ENCODE assay signal across 8 mouse cellular contexts in genomic region chr1:155784343-155785205, GRCm38 (mm10). TPM values are rescaled to one million over a fixed set of nuclear protein-coding genes. Genes with fewer than 3 reads are reported as not detected.
DNase-seq lines count a peak whose midpoint lies in the region; ATAC-seq and TF ChIP-seq lines count a peak whose summit lies in the region.
"Had no signal": no experiment of that assay in that cellular context is flagged by ENCODE, and none has a peak within 500 bp of the region (broad histone marks: within the 10 kb centered on the region; RNA-seq: fewer than 3 reads in every experiment).

No protein-coding gene starts in this region.

- 46% methylated on average over 19 of the region's 19 CpGs for WGBS in forebrain, embryonic 16.5 days
- 39% methylated on average over 19 of the region's 19 CpGs for WGBS in hindbrain, embryonic 12.5 days

- peaks cover 6% of the 10 kb centered on the region; the same call in 1 of the 2 replicates for H3K4me1 ChIP-seq in G1E (ENCODE audit: insufficient read depth, low read depth, low read length)
- 0 out of 2 replicates have a peak, but pooled peaks cover 3% of the 10 kb centered on the region for H3K4me1 ChIP-seq in forebrain, embryonic 16.5 days (replicated peaks; ENCODE audit: control insufficient read depth, insufficient read depth, low read length)
- H3K4me1 ChIP-seq in hindbrain, embryonic 12.5 days: peaks cover 13% of the 10 kb centered on the region

- no peak overlapping the region for H3K4me3 ChIP-seq in G1E (ENCODE audit: low read depth, low read length)
- no peak overlapping the region for H3K4me3 ChIP-seq in forebrain, embryonic 16.5 days (replicated peaks; ENCODE audit: low read length)
- no peak overlapping the region for H3K4me3 ChIP-seq in hindbrain, embryonic 12.5 days

- H3K9ac ChIP-seq in forebrain, embryonic 16.5 days (replicated peaks; ENCODE audit: low read depth, low read length): no peak overlapping the region
- peak overlapping the region; percentile 29; the same call in 1 of the 2 replicates for H3K9ac ChIP-seq in hindbrain, embryonic 12.5 days

- no peak overlapping the region for H3K4me2 ChIP-seq in forebrain, embryonic 16.5 days (ENCODE audit: low read length)
- H3K4me2 ChIP-seq in hindbrain, embryonic 12.5 days (replicated peaks): no peak overlapping the region; the same call in 1 of the 2 replicates

- TF ChIP-seq CTCF in G1E (IDR thresholded peaks at IDR 0.05; ENCODE audit: low read depth, low read length): peak; percentile 34; the same call in 1 of the 2 replicates

- H3K9me3 ChIP-seq in G1E (replicated peaks): no peaks in the 10 kb centered on the region
- peaks cover 2% of the 10 kb centered on the region; the same call in 1 of the 2 replicates for H3K9me3 ChIP-seq in forebrain, embryonic 16.5 days (ENCODE audit: control insufficient read depth, low read length)
- 0 out of 2 replicates have a peak, but pooled peaks cover 8% of the 10 kb centered on the region for H3K9me3 ChIP-seq in hindbrain, embryonic 12.5 days (replicated peaks)

- H3K27me3 ChIP-seq in G1E (ENCODE audit: insufficient read depth, low read length): peaks cover 12% of the 10 kb centered on the region; the same call in 1 of the 2 replicates
- H3K27me3 ChIP-seq in forebrain, embryonic 16.5 days (replicated peaks; ENCODE audit: control insufficient read depth, insufficient read depth, low read length): no peaks in the 10 kb centered on the region
- H3K27me3 ChIP-seq in hindbrain, embryonic 12.5 days: peaks cover 45% of the 10 kb centered on the region

- ATAC-seq in G1E (ENCODE audit: extremely low read depth, insufficient number of reproducible peaks, low FRiP score, poor library complexity, severe bottlenecking): peak; percentile 40; the same call in 1 of the 2 replicates
- 0 out of 2 replicates have a peak, but pooled peaks have one; percentile 47 for ATAC-seq in forebrain, embryonic 16.5 days
- ATAC-seq in hindbrain, embryonic 12.5 days (ENCODE audit: low FRiP score): peak; percentile 29; the same call in 1 of the 2 replicates
- peak; percentile 55 for ATAC-seq in megakaryocyte-erythroid progenitor cell, adult 5-6 weeks (replicated peaks; ENCODE audit: low FRiP score, low TSS enrichment, poor library complexity, severe bottlenecking)

- no peaks in the 10 kb centered on the region for H3K36me3 ChIP-seq in G1E (replicated peaks)
- peaks cover 10% of the 10 kb centered on the region for H3K36me3 ChIP-seq in forebrain, embryonic 16.5 days (ENCODE audit: control insufficient read depth, insufficient read depth)
- H3K36me3 ChIP-seq in hindbrain, embryonic 12.5 days: peaks cover 47% of the 10 kb centered on the region

- DNase-seq in G1E (ENCODE audit: low spot score): peak; percentile 18
- DNase-seq in adrenal gland, postnatal 36 days: peak; percentile 61 to 71
- DNase-seq in layer of hippocampus, postnatal 14 days (ENCODE audit: low spot score in 2 of 2): peak; percentile 54
- peak; percentile 51 to 64 for DNase-seq in right cerebral cortex, adult 2 months (ENCODE audit: low spot score in 2 of 2)

- H3K27ac ChIP-seq in forebrain, embryonic 16.5 days (ENCODE audit: low read length): no peak overlapping the region
- no peak overlapping the region for H3K27ac ChIP-seq in hindbrain, embryonic 12.5 days

RNA-seq across cellular contexts. Expression of gene Qsox1, which starts 28.1 kb away (rescaled TPM):
- total RNA-seq in G1E (2014; fragmentation: Nextera tagmentation) (4.6 and 6.5 TPM in 2 replicates), G1E (2017) (1.8 and 2.3 TPM in 2 replicates)
- polyA plus RNA-seq in G1E (2012): 2.0 TPM in 2 replicates
- total RNA-seq in adrenal gland, postnatal 36 days (2021): 10 to 100 TPM; 55.1 to 60.9 TPM
- 19.5 and 20.4 TPM in 2 replicates for polyA plus RNA-seq in forebrain, embryonic 16.5 days (2015; fragmentation: Nextera tagmentation; extraction: Ambion mirVana)
- 26.6 and 27.6 TPM in 2 replicates for polyA plus RNA-seq in hindbrain, embryonic 12.5 days (2016; fragmentation: Nextera tagmentation; extraction: Ambion mirVana)
- 10 to 100 TPM; 36.7 to 38.3 TPM for total RNA-seq in layer of hippocampus, postnatal 14 days (2021)
- 16.5 and 16.6 TPM in 2 replicates for total RNA-seq in megakaryocyte-erythroid progenitor cell, adult 5-6 weeks (2014; fragmentation: Nextera tagmentation)
- total RNA-seq in megakaryocyte-erythroid progenitor cell, adult 5-6 weeks (2017): 22.4 and 32.0 TPM in 2 replicates

RNA-seq across cellular contexts. Expression of gene Lhx4, which starts 33.1 kb away (rescaled TPM):
- total RNA-seq in G1E (2014; fragmentation: Nextera tagmentation): not detected in 2 replicates
- total RNA-seq in G1E (2017): 0.11 TPM in 1 of 2 replicates, not detected in the other
- not detected in 2 replicates for polyA plus RNA-seq in G1E (2012)
- total RNA-seq in adrenal gland, postnatal 36 days (2021): not detected
- polyA plus RNA-seq in forebrain, embryonic 16.5 days (2015; fragmentation: Nextera tagmentation; extraction: Ambion mirVana): not detected in 2 replicates
- 8.6 and 9.7 TPM in 2 replicates for polyA plus RNA-seq in hindbrain, embryonic 12.5 days (2016; fragmentation: Nextera tagmentation; extraction: Ambion mirVana)
- not detected for total RNA-seq in layer of hippocampus, postnatal 14 days (2021)
- total RNA-seq in megakaryocyte-erythroid progenitor cell, adult 5-6 weeks (2014; fragmentation: Nextera tagmentation): not detected in 2 replicates
- total RNA-seq in megakaryocyte-erythroid progenitor cell, adult 5-6 weeks (2017): not detected in 2 replicates
- polyA plus RNA-seq: large intestine, adult 2 months had no signal
